Mouse (Mus musculus): ENCODE measurements around the gene Pfkfb2.

DNA sequence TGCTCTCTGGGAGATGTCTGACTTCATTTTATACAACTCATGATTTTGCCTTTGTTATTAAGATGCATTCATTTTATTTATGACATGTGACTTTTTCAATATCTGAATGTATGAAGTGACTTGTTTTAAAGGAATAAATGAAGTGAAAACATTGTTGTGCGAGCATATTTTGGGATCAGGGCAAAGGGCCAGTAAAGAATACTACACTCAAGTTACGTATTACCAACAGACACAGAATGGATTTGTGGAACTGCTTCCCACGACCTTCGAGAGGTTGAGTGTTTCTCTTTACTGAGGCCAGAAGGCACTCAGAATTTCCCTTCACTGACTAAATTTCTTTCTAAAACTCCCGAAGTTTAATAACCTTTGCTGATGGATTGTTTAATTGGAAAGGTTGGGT, 4.8 kb downstream of the Pfkfb2 start:
- TF ChIP-seq NELFE (IDR thresholded peaks at IDR 0.05; ENCODE audit: low read depth, low read length) (no peak), CTCF (IDR thresholded peaks at IDR 0.05 in 2 of 3, conservative IDR thresholded peaks at IDR 0.05 in 1 of 3; ENCODE audit: control insufficient read depth in 1 of 3, insufficient read depth in 1 of 3, low read depth in 2 of 3, low read length in 3 of 3, poor library complexity in 1 of 3, severe bottlenecking in 1 of 3) (no peak), TAL1 (IDR thresholded peaks at IDR 0.05; ENCODE audit: low read length) (no peak), MYC (IDR thresholded peaks at IDR 0.05; ENCODE audit: low read depth, low read length) (no peak), ZNF384 (IDR thresholded peaks at IDR 0.05; ENCODE audit: low read depth, low read length) (no peak), RCOR1 (IDR thresholded peaks at IDR 0.05; ENCODE audit: low read depth, low read length) (no peak), ELF1 (IDR thresholded peaks at IDR 0.05; ENCODE audit: low read depth, low read length) (no peak), SMC3 (IDR thresholded peaks at IDR 0.05; ENCODE audit: low read depth, low read length) (no peak), CHD2 (IDR thresholded peaks at IDR 0.05; ENCODE audit: low read length) (no peak)
